Mouse (Mus musculus) stomach, embryonic 14.5 days (tissue): Measurements from ENCODE around the gene Armh1. TPM values are rescaled to one million over a fixed set of nuclear protein-coding genes. Genes with fewer than 3 reads are reported as not detected.
"Not testable (repeated sequence)": the region's sequence is repeated elsewhere in the genome, so short reads cannot be mapped to it uniquely, and the experiment has no call there.

Source experiments
- ATAC-seq: fragments of 200-750 bp; cut with Nextera tagmentation; 2 replicates; pipeline ENCODE4 v1.8.0; 2017; ENCODE audit warnings: low read depth, moderate TSS enrichment; ENCODE audit not compliant: insufficient number of reproducible peaks, insufficient read depth, low FRiP score
- H3K27ac ChIP-seq: fragments of 300-500 bp; sonication (generic); 2 replicates; pipeline ENCODE4 v1.5.1; 2014; ENCODE audit warnings: mild to moderate bottlenecking, low read length, moderate library complexity, mixed read lengths
- H3K27me3 ChIP-seq: fragments of 300-500 bp; sonication (generic); 2 replicates; pipeline ENCODE4 v1.6.1; 2014; ENCODE audit warnings: low read length, control low read depth, mixed read lengths; ENCODE audit not compliant: control insufficient read depth, insufficient read depth
- H3K36me3 ChIP-seq: fragments of 300-500 bp; sonication (generic); 2 replicates; pipeline ENCODE4 v1.6.1; 2014; ENCODE audit warnings: mild to moderate bottlenecking, control low read depth, low read length, moderate library complexity, mixed read lengths; ENCODE audit not compliant: control insufficient read depth, insufficient read depth
- H3K4me1 ChIP-seq: fragments of 300-500 bp; sonication (generic); 2 replicates; pipeline ENCODE4 v1.6.1; 2014; ENCODE audit warnings: low read length, control low read depth, mixed read lengths; ENCODE audit not compliant: control insufficient read depth, insufficient read depth
- H3K4me2 ChIP-seq: fragments of 300-500 bp; sonication (generic); replicated peaks from 2 replicates; pipeline ENCODE4 v1.6.1; 2014; ENCODE audit warnings: low read depth, low read length, control low read depth
- H3K4me3 ChIP-seq: fragments of 300-500 bp; sonication (generic); 2 replicates; pipeline ENCODE4 v1.5.1; 2014; ENCODE audit warnings: low read depth, low read length, control low read depth
- H3K9ac ChIP-seq: fragments of 300-500 bp; sonication (generic); replicated peaks from 2 replicates; pipeline ENCODE4 v1.6.1; 2014; ENCODE audit warnings: low read depth, mild to moderate bottlenecking, control low read depth, low read length, moderate library complexity, mixed read lengths
- H3K9me3 ChIP-seq: fragments of 300-500 bp; sonication (generic); 2 replicates; pipeline ENCODE4 v1.6.1; 2016; ENCODE audit warnings: low read depth, low read length, control low read depth; ENCODE audit not compliant: control insufficient read depth
- WGBS: fragments of 180-500 bp; shearing (Covaris S2); extraction: QIAGEN DNeasy Blood & Tissue Kit; methylation state at CpG from one replicate; pipeline ENCODE4 v1.1.7; 2014; 5-methylcytosine and 5-hydroxymethylcytosine counted together
- polyA plus RNA-seq: library from polyadenylated mRNA; unstranded; fragments of >200 nt; fragmentation: Nextera tagmentation; extraction: Ambion mirVana; gene quantifications from 2 replicates; pipeline ENCODE4 v1.2.1, GENCODE M21; 2014

Armh1 gene
- polyA plus RNA-seq, 1 experiment from 2014 or later, result 0.30 TPM

DNA sequence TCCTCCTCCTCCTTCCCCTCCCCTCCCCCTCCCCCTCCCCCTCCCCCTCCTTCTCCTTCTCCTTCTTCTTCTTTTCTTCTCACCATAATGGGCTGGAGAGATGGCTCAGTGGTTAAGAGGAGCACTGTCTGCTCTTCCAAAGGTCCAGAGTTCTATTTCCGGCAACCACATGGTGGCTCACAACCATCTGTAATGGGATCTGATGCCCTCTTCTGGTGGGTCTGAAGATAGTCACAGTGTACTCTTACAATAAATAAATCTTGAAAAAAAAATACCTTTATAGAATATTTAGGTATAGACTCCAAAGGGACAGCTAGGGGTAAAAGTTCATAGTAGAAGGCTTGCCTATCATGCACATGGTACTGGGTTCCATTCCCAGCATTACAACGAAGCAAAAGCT is 9.3 kb upstream of the Armh1 start:
- Histone ChIP-seq H3K27ac (no peak overlapping the region), H3K36me3 (no peaks in the 10 kb centered on the region), H3K4me2 (no peak overlapping the region), H3K9ac (no peak overlapping the region), H3K27me3 (no peaks in the 10 kb centered on the region), H3K4me1 (no peaks in the 10 kb centered on the region), H3K9me3 (no peaks in the 10 kb centered on the region), H3K4me3 (no peak overlapping the region)
- 65% methylated on average over 2 of the region's 2 CpGs for WGBS
- ATAC-seq, result no peak

DNA sequence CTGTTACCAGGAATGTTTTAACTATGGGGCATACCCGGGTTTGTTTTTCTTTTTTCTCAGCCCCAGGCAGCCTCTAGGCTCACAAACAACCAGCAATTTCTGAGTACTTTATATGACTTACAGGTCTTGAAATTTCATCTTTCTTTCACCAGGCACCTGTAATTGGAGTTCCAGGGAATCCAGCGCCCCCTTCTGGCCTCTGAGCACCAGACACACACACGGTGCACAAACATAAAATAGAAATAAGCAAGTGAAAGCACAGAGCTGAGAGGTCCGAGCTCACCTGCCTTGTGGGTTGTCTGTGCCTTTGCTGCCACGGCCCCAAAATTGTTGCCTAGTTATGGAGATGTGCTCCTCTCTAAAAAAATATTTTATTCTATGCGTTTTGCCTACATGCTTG is 8.0 kb upstream of the Armh1 start:
- ATAC-seq, H3K9ac ChIP-seq, H3K4me3 ChIP-seq, H3K4me2 ChIP-seq, H3K4me1 ChIP-seq, H3K27me3 ChIP-seq, H3K9me3 ChIP-seq, H3K36me3 ChIP-seq, H3K27ac ChIP-seq: not testable (repeated sequence)
- 73% methylated on average over 6 of the region's 6 CpGs for WGBS

DNA sequence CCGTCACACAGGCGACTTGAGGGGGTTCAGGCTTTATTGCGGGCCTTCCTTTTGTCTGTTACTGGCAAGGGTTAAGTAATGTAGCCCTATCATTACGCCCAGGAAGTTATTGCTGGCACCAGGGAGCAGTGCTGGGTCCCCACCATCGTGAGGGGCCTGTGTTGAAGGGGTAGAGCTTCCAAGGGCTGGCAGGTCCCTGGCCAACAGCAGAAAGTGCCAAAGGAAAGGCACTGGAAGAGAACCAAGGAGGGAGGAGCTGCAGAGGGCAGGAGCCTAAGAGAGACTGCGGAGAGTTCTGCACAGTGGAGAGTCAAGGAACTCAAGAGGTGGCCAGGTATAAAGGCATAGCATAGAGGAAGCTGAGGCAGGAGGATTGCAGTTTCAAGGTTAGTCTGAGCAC is 2.7 kb upstream of the Armh1 start:
- H3K9ac ChIP-seq, result no peak overlapping the region
- WGBS, result 71% methylated on average over 6 of the region's 6 CpGs
- H3K9me3 ChIP-seq, result no peaks in the 10 kb centered on the region
- no peak overlapping the region for H3K27ac ChIP-seq
- H3K4me3 ChIP-seq, result no peak overlapping the region
- H3K4me2 ChIP-seq, result no peak overlapping the region
- H3K4me1 ChIP-seq, result 0 out of 2 replicates have a peak, but pooled peaks cover 12% of the 10 kb centered on the region
- no peaks in the 10 kb centered on the region for H3K36me3 ChIP-seq
- no peaks in the 10 kb centered on the region for H3K27me3 ChIP-seq
- no peak for ATAC-seq

DNA sequence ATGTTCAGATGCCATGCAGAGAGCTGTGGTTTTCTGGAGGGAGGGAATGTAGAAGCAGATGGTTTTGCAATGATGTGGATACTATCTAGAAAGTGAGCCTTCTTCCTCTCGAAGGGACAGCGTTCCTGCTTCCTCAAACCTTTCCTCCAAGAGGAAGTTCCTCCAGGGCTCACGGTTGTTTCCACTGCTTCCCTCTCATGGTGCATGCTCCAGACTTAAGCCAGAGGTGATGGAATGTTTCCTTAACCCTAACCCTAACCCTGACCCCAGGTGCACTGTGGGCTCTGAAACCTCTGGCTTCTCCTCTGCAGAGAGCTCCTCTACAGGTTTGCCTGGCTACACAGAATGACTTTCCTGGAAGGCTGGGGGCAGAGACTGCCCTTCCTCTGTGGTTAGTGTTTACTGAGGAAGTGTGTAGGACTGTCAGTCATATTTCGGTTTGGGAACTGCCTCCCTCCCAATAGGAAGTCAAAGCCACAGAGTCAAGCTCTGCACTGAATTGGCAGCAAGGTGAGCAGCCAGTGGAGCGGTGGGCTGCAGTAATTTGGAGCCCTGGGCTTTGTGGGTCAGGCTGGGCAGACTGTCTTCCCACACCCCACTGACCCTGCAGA is 2.2 kb upstream of the Armh1 start:
- ATAC-seq, result no peak
- Histone ChIP-seq H3K4me2 (no peak overlapping the region), H3K4me1 (0 out of 2 replicates have a peak, but pooled peaks cover 12% of the 10 kb centered on the region), H3K4me3 (no peak overlapping the region), H3K9ac (0 out of 2 replicates have a peak overlapping the region, but pooled peaks have one; percentile 3), H3K27ac (no peak overlapping the region; the same call in 1 of the 2 replicates), H3K36me3 (no peaks in the 10 kb centered on the region), H3K27me3 (no peaks in the 10 kb centered on the region), H3K9me3 (no peaks in the 10 kb centered on the region)
- 56% methylated on average over 5 of the region's 5 CpGs for WGBS

DNA sequence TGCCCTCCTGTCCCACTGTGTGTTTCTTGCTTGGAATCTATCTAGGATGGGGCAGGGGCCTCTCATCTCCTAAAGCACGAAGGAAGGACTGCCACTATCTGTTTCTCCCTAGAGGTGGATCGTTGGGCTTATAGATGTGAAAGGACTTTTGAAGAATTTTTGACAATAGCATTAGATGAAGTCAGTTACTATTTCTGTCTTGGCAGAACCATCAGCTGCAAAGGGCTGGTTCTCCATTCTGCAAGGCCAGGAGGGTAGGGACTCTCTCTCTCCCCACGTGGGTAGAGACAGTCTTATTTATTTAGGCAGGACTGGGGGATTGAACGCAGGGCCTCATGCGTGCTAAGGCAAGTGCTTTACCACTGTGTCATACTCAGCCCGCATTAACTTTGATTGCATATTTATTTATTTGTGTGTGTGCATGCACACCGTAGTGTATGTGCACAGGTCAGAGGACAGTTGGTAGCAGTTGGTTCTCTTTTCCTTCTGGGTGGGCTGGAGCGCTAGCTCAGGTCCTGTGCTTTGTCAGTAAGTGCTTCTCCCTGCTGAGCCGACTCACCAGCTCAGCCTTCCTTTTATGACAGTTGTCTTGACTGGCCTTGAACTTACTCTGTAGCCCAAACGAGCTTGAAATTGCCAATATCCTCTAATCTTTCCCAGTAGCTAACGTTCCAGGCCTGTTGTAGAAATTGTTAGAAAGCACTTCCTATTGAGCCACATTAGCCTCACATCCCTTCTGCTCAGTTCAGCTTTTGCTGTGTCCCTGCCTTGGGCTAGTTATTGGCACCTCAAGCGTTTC is 1.5 kb upstream of the Armh1 start:
- Histone ChIP-seq H3K4me2 (no peak overlapping the region; the same call in 1 of the 2 replicates), H3K4me1 (0 out of 2 replicates have a peak, but pooled peaks cover 12% of the 10 kb centered on the region), H3K9ac (0 out of 2 replicates have a peak overlapping the region, but pooled peaks have one; percentile 3), H3K9me3 (no peaks in the 10 kb centered on the region), H3K4me3 (no peak overlapping the region), H3K27ac (no peak overlapping the region; the same call in 1 of the 2 replicates), H3K36me3 (no peaks in the 10 kb centered on the region), H3K27me3 (no peaks in the 10 kb centered on the region)
- 55% methylated on average over 12 of the region's 12 CpGs for WGBS
- no peak for ATAC-seq

DNA sequence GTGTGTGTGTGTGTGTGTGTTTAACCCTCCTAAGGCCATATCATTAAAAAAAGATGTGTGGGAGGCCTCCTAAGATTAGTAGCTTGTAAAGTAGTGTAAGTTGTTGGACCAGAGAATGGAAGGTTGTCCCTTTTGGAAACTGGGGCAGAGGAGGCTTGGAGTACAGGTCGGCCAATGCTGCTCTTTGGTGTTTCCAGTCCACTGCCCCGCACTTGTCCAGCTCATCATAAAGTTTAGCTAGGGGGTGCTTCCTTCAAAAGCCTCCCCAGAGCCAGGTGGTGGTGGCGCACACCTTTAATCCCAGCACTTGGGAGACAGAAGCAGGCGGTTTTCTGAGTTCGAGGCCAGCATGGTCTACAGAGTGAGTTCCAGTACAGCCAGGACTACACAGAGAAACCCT is 830 bp upstream of the Armh1 start:
- Histone ChIP-seq H3K9ac (peak overlapping the region; percentile 52; the same call in 1 of the 2 replicates), H3K4me2 (peak overlapping the region; percentile 63), H3K27me3 (no peaks in the 10 kb centered on the region)

DNA sequence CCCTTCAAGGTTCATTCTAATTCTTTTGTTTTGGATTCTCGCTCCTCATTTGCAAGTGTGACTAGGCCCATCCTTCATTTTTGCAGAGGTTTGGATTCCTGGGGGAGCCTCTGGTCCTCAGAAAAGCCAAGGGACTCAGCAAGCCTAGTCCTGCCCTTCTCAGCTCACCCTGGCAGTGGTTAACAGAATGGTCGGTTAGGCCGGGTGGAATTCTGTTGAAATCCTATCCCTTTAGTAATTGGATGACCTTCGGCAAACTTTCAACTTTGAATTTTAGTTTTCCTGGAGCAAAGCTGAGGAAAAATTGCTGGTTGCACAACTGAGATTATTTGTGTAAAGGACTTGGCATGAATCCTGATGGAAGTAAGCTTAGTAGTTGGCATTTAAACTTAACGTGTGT is 426 bp upstream of the Armh1 start:
- Histone ChIP-seq H3K4me1 (0 out of 2 replicates have a peak, but pooled peaks cover 12% of the 10 kb centered on the region), H3K36me3 (no peaks in the 10 kb centered on the region), H3K27ac (peak overlapping the region; percentile 86), H3K9me3 (no peaks in the 10 kb centered on the region), H3K4me2 (peak overlapping the region; percentile 63), H3K27me3 (no peaks in the 10 kb centered on the region), H3K9ac (peak overlapping the region; percentile 52), H3K4me3 (peak overlapping the region; percentile 58)
- 15% methylated on average over 5 of the region's 5 CpGs for WGBS
- 0 out of 2 replicates have a peak, but pooled peaks have one; percentile 14 for ATAC-seq

More for the DNA sequence above, 830 bp upstream of the Armh1 start:
- no peak for ATAC-seq
- peak overlapping the region; percentile 86; the same call in 1 of the 2 replicates for H3K27ac ChIP-seq
- WGBS, result 88% methylated on average over 5 of the region's 5 CpGs
- no peaks in the 10 kb centered on the region for H3K9me3 ChIP-seq
- no peaks in the 10 kb centered on the region for H3K36me3 ChIP-seq
- peak overlapping the region; percentile 58; the same call in 1 of the 2 replicates for H3K4me3 ChIP-seq
- H3K4me1 ChIP-seq, result 0 out of 2 replicates have a peak, but pooled peaks cover 12% of the 10 kb centered on the region

DNA sequence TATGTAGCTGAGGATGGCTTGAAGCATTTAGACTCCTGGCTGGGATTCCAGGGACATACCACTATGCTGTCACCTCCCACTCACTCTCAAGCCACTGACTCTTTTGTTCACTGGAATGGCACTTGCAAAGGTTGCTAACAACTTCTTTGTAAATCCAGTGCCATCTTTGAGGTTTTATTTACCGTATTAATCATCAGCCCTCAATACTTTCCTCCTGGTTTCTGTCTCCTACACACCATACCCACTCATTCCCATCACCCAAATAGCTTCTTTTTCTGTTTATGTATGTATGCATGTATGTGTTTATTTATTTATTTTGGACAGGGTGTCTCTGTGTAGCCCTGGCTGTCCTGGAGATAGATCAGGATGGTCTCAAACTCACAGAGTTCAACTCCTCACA is 943 bp downstream of the Armh1 start:
- Histone ChIP-seq H3K36me3 (no peaks in the 10 kb centered on the region), H3K27me3 (no peaks in the 10 kb centered on the region), H3K27ac (no peak overlapping the region), H3K9me3 (no peaks in the 10 kb centered on the region), H3K9ac (no peak overlapping the region), H3K4me3 (peak overlapping the region; percentile 58; the same call in 1 of the 2 replicates), H3K4me1 (0 out of 2 replicates have a peak, but pooled peaks cover 12% of the 10 kb centered on the region), H3K4me2 (peak overlapping the region; percentile 63)
- no peak for ATAC-seq
- 80% methylated on average over 1 of the region's 1 CpGs for WGBS
